Mouse (Mus musculus) limb, embryonic 15.5 days (tissue): ENCODE data around the gene Rhcg. TPM values are rescaled to one million over a fixed set of nuclear protein-coding genes. Genes with fewer than 3 reads are reported as not detected.

Experiments used
- ATAC-seq: fragments of 200-750 bp; cut with Nextera tagmentation; 2 replicates; pipeline ENCODE4 v1.8.0; 2017; ENCODE audit warnings: low read depth, moderate TSS enrichment; ENCODE audit not compliant: insufficient number of reproducible peaks, low FRiP score, low TSS enrichment
- H3K27ac ChIP-seq: fragments of 300-500 bp; sonication (generic); 2 replicates; pipeline ENCODE4 v1.5.1; 2015; ENCODE audit warnings: moderate library complexity, mild to moderate bottlenecking, inconsistent platforms
- H3K27me3 ChIP-seq: fragments of 300-500 bp; sonication (generic); 2 replicates; pipeline ENCODE4 v1.6.1; 2015; ENCODE audit warnings: inconsistent platforms
- H3K36me3 ChIP-seq: fragments of 300-500 bp; sonication (generic); 2 replicates; pipeline ENCODE4 v1.6.1; 2015; ENCODE audit warnings: inconsistent platforms
- H3K4me1 ChIP-seq: fragments of 300-500 bp; sonication (generic); 2 replicates; pipeline ENCODE4 v1.6.1; 2015; ENCODE audit warnings: inconsistent platforms
- H3K4me2 ChIP-seq: fragments of 300-500 bp; sonication (generic); 2 replicates; pipeline ENCODE4 v1.6.1; 2015; ENCODE audit warnings: mild to moderate bottlenecking, inconsistent platforms
- H3K4me3 ChIP-seq: fragments of 300-500 bp; sonication (generic); 2 replicates; pipeline ENCODE4 v1.5.1; 2015; ENCODE audit warnings: mild to moderate bottlenecking, inconsistent platforms
- H3K9ac ChIP-seq: fragments of 300-500 bp; sonication (generic); 2 replicates; pipeline ENCODE4 v1.6.1; 2015; ENCODE audit warnings: inconsistent platforms
- H3K9me3 ChIP-seq: fragments of 300-500 bp; sonication (generic); 2 replicates; pipeline ENCODE4 v1.6.1; 2016; ENCODE audit warnings: inconsistent platforms
- WGBS: fragments of 180-500 bp; shearing (Covaris S2); methylation state at CpG from one replicate; pipeline ENCODE4 v1.1.7; 2015; 5-methylcytosine and 5-hydroxymethylcytosine counted together
- polyA plus RNA-seq: library from polyadenylated mRNA; unstranded; fragments of >200 nt; fragmentation: Nextera tagmentation; extraction: Ambion mirVana; gene quantifications from 2 replicates; pipeline ENCODE4 v1.2.1, GENCODE M21; 2015

Gene Rhcg
- polyA plus RNA-seq, result not detected in 2 replicates

- Histone ChIP-seq H3K4me1 (0 out of 2 replicates have a peak, but pooled peaks cover 5% of the 10 kb centered on the region), H3K4me3 (peak within 1 kb of the TSS; percentile 15; the same call in 1 of the 2 replicates), H3K9me3 (no peaks in the 10 kb centered on the region), H3K27me3 (peaks cover 69% of the 10 kb centered on the region), H3K4me2 (no peak within 1 kb of the TSS), H3K27ac (no peak within 1 kb of the TSS), H3K9ac (no peak within 1 kb of the TSS), H3K36me3 (no peaks in the 10 kb centered on the region)
- WGBS, result 6% methylated on average over 33 of the region's 33 CpGs
- ATAC-seq, result no peak
These were observed at the start of gene Rhcg for GRCm38 (mm10) chr7:79617418-79617817. TSS of gene Rhcg (minus strand) at chr7:79617657.

GRCm38 (mm10) chr7:79666690-79667089 is 49.2 kb upstream of the Rhcg start:
- no peak for ATAC-seq
- Histone ChIP-seq H3K9me3 (no peaks in the 10 kb centered on the region), H3K27me3 (no peaks in the 10 kb centered on the region), H3K36me3 (peaks cover 39% of the 10 kb centered on the region), H3K9ac (no peak overlapping the region), H3K4me3 (no peak overlapping the region), H3K27ac (no peak overlapping the region), H3K4me2 (no peak overlapping the region), H3K4me1 (peaks cover 12% of the 10 kb centered on the region)

GRCm38 (mm10) chr7:79661253-79661890 is 43.9 kb upstream of the Rhcg start:
- peaks cover 2% of the 10 kb centered on the region; the same call in 1 of the 2 replicates for H3K36me3 ChIP-seq
- peak overlapping the region; percentile 46 for H3K9ac ChIP-seq
- peak overlapping the region; percentile 93 for H3K4me2 ChIP-seq
- H3K4me1 ChIP-seq, result peaks cover 28% of the 10 kb centered on the region
- 15% methylated on average over 5 of the region's 5 CpGs for WGBS
- H3K27ac ChIP-seq, result no peak overlapping the region
- H3K27me3 ChIP-seq, result no peaks in the 10 kb centered on the region
- H3K4me3 ChIP-seq, result peak overlapping the region; percentile 68
- H3K9me3 ChIP-seq, result no peaks in the 10 kb centered on the region
- ATAC-seq, result no peak

GRCm38 (mm10) chr7:79660291-79661150 is 43.1 kb upstream of the Rhcg start:
- H3K36me3 ChIP-seq, result peaks cover under 1% of the 10 kb centered on the region; the same call in 1 of the 2 replicates
- peak overlapping the region; percentile 68 for H3K4me3 ChIP-seq
- peak overlapping the region; percentile 46 for H3K9ac ChIP-seq
- H3K27me3 ChIP-seq, result no peaks in the 10 kb centered on the region
- no peaks in the 10 kb centered on the region for H3K9me3 ChIP-seq
- ATAC-seq, result no peak
- peak overlapping the region; percentile 33; the same call in 1 of the 2 replicates for H3K27ac ChIP-seq
- peak overlapping the region; percentile 93 for H3K4me2 ChIP-seq
- H3K4me1 ChIP-seq, result peaks cover 28% of the 10 kb centered on the region
- WGBS, result under 1% methylated on average over 73 of the region's 73 CpGs

- Histone ChIP-seq H3K4me2 (peak within 1 kb of the TSS; percentile 93), H3K9ac (peak within 1 kb of the TSS; percentile 46), H3K27me3 (no peaks in the 10 kb centered on the region), H3K36me3 (no peaks in the 10 kb centered on the region; the same call in 1 of the 2 replicates), H3K27ac (peak within 1 kb of the TSS; percentile 33; the same call in 1 of the 2 replicates), H3K4me3 (peak within 1 kb of the TSS; percentile 68), H3K9me3 (no peaks in the 10 kb centered on the region), H3K4me1 (peaks cover 28% of the 10 kb centered on the region)
- peak; percentile 100 for ATAC-seq
- under 1% methylated on average over 39 of the region's 39 CpGs for WGBS
These were observed 42.3 kb upstream of the Rhcg start, which contains the start of gene Ticrr for GRCm38 (mm10) chr7:79659578-79660290. TSS of gene Ticrr (plus strand) at chr7:79660196.

- no peak overlapping the region for H3K27ac ChIP-seq
- ATAC-seq, result no peak
- no peak overlapping the region for H3K4me3 ChIP-seq
- H3K9ac ChIP-seq, result no peak overlapping the region
- H3K36me3 ChIP-seq, result no peaks in the 10 kb centered on the region
- 27% methylated on average over 1 of the region's 1 CpGs for WGBS
- no peak overlapping the region for H3K4me2 ChIP-seq
- H3K27me3 ChIP-seq, result no peaks in the 10 kb centered on the region
- H3K4me1 ChIP-seq, result 0 out of 2 replicates have a peak, but pooled peaks cover 3% of the 10 kb centered on the region
- no peaks in the 10 kb centered on the region for H3K9me3 ChIP-seq
These were observed 37.1 kb upstream of the Rhcg start for GRCm38 (mm10) chr7:79654586-79654985.

GRCm38 (mm10) chr7:79654185-79654584 is 36.7 kb upstream of the Rhcg start:
- Histone ChIP-seq H3K9ac (no peak overlapping the region), H3K4me1 (0 out of 2 replicates have a peak, but pooled peaks cover under 1% of the 10 kb centered on the region), H3K4me3 (no peak overlapping the region), H3K9me3 (no peaks in the 10 kb centered on the region), H3K27me3 (no peaks in the 10 kb centered on the region), H3K27ac (no peak overlapping the region), H3K4me2 (no peak overlapping the region), H3K36me3 (no peaks in the 10 kb centered on the region)
- no peak for ATAC-seq
- WGBS, result 61% methylated on average over 1 of the region's 1 CpGs

GRCm38 (mm10) chr7:79649005-79649404 is 31.5 kb upstream of the Rhcg start:
- H3K9ac ChIP-seq, result no peak overlapping the region
- H3K4me2 ChIP-seq, result no peak overlapping the region
- 0 out of 2 replicates have a peak, but pooled peaks cover 2% of the 10 kb centered on the region for H3K4me1 ChIP-seq
- H3K27me3 ChIP-seq, result no peaks in the 10 kb centered on the region
- ATAC-seq, result no peak
- H3K36me3 ChIP-seq, result no peaks in the 10 kb centered on the region
- no peak overlapping the region for H3K27ac ChIP-seq
- WGBS, result 5% methylated on average over 3 of the region's 3 CpGs
- H3K9me3 ChIP-seq, result no peaks in the 10 kb centered on the region
- H3K4me3 ChIP-seq, result no peak overlapping the region

GRCm38 (mm10) chr7:79647233-79647632 is 29.8 kb upstream of the Rhcg start:
- H3K9me3 ChIP-seq, result no peaks in the 10 kb centered on the region
- no peak overlapping the region for H3K4me2 ChIP-seq
- no peaks in the 10 kb centered on the region for H3K36me3 ChIP-seq
- H3K4me3 ChIP-seq, result no peak overlapping the region
- ATAC-seq, result no peak
- H3K9ac ChIP-seq, result no peak overlapping the region
- 84% methylated on average over 3 of the region's 3 CpGs for WGBS
- no peaks in the 10 kb centered on the region for H3K27me3 ChIP-seq
- H3K27ac ChIP-seq, result no peak overlapping the region
- H3K4me1 ChIP-seq, result 0 out of 2 replicates have a peak, but pooled peaks cover 2% of the 10 kb centered on the region

GRCm38 (mm10) chr7:79631773-79632348 is 14.4 kb upstream of the Rhcg start:
- H3K27ac ChIP-seq, result no peak overlapping the region
- H3K36me3 ChIP-seq, result no peaks in the 10 kb centered on the region
- H3K4me3 ChIP-seq, result no peak overlapping the region
- no peak overlapping the region for H3K9ac ChIP-seq
- H3K4me1 ChIP-seq, result no peaks in the 10 kb centered on the region
- no peaks in the 10 kb centered on the region for H3K9me3 ChIP-seq
- no peak overlapping the region for H3K4me2 ChIP-seq
- 0 out of 2 replicates have a peak, but pooled peaks cover 6% of the 10 kb centered on the region for H3K27me3 ChIP-seq
- 20% methylated on average over 13 of the region's 13 CpGs for WGBS
- no peak for ATAC-seq

- Histone ChIP-seq H3K4me1 (no peaks in the 10 kb centered on the region), H3K4me2 (no peak overlapping the region), H3K36me3 (no peaks in the 10 kb centered on the region), H3K4me3 (no peak overlapping the region), H3K9me3 (no peaks in the 10 kb centered on the region), H3K9ac (no peak overlapping the region), H3K27ac (no peak overlapping the region), H3K27me3 (0 out of 2 replicates have a peak, but pooled peaks cover 6% of the 10 kb centered on the region)
- WGBS, result 60% methylated on average over 4 of the region's 4 CpGs
- no peak for ATAC-seq
These were observed 10.9 kb upstream of the Rhcg start for GRCm38 (mm10) chr7:79628271-79628913.
